Mouse (Mus musculus): ENCODE data around the gene Gm37240.
"Not testable (repeated sequence)": the region's sequence is repeated elsewhere in the genome, so short reads cannot be mapped to it uniquely, and the experiment has no call there.

The Gm37240 gene

DNA sequence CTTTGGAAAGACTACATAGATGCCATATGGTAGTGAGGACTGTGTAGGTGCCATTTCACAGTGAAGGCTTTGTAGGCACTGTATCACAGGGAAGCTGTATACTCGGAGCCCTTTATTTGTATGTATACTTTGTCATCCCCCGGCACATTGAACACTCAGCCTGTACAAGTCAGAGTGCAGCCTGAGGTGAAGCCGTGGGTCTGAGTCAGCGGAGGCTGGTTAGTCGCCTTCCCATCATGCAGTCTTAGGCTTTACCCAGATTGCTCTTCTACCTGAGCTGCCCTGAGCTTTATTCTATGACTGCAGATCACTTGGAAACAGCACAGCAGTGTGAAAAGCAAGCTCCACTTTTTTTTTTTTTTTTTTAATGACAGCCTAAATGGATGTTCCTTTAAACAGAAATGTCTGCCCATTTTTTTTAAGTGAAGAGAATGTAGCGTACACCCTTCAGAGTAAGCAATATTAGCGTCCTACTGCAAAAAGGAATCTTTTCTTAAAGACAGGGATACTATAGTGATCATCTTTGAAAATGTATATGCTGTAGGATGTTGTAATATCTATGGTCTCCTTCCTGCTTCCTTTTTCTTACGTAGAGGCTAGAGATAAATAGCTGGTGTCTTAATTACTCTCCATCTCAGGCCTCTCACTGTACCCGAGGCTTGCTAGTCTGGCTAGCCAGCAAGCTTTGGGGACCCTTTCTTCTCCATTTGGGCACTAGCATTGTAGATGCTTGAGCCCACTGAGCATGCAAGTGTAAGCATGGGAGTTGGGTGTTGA, 969.2 kb downstream of the Gm37240 start:
- no peak for DNase-seq (ENCODE audit: low spot score in 2 of 2)

DNA sequence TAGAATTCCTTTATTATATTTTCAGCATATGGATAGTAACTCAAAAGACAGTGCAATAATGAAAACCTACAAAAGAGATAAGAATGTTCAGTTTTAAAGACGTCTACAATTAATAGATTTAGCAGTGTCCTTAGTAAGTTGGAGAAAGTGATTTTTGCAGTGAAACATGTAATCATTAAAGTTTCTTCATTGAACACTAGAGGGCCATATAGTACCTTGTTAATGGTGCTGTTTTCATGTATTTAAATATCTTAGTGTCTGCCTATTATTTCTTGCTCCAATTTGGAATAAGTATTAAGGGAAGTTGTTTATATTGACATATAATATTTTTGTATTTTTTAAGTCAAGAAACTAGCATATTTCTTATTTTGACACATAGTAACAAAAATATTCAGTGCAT, 973.0 kb downstream of the Gm37240 start:
- no peak for DNase-seq (ENCODE audit: low spot score in 2 of 2)

DNA sequence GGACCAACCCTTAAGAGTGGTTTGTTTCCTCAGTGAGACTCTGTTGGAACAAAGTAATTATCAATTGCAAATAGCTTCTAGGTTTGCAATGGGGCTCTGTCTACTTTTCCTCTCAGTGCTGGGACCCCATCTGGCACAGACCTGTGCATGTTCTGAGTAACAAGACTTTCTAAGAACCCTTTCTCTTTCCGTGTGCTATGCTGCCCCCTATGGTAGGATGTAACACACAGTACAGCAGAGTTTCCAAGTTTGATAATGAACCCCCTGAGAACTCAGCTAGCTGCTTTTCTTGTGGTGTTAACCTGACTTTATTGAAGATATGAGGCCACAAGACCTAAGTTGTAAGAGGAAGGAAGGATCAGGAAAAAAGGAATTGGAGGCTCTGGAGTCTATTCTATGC, 980.8 kb downstream of the Gm37240 start:
- no peak for DNase-seq (ENCODE audit: low spot score in 2 of 2)

- DNase-seq (ENCODE audit: low spot score in 2 of 2): no peak
Measured at GRCm38 (mm10) chr3:84897952-84898351, 989.4 kb downstream of the Gm37240 start.

- no peak for DNase-seq (ENCODE audit: low spot score in 2 of 2)
Measured at GRCm38 (mm10) chr3:84890983-84891382, 996.3 kb downstream of the Gm37240 start.

DNA sequence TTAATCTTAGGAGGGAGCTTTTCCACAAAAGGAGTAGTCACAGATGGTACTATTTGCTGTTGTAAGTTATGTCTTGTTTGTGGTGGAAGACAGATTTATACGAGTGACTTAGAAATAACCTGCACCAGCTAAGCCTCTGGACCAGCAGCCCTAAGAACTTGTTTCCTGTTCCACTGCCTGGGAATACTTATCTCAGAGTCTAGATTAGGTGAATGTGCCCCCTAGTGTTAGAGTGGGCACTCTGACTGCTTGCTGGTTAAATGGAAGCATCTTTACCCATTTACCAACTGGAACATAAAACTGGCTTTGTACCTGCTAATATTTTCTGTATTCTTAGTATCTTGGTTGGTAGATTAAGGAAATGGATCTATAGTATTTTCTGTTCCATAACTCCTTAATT, 997.7 kb downstream of the Gm37240 start:
- DNase-seq (ENCODE audit: low spot score in 2 of 2): no peak

- no peak for DNase-seq (ENCODE audit: low spot score in 2 of 2)
Measured at GRCm38 (mm10) chr3:84883817-84884483, 1003.4 kb downstream of the Gm37240 start.

- DNase-seq (ENCODE audit: low spot score in 2 of 2): no peak
Measured at GRCm38 (mm10) chr3:84876211-84876610, 1011.1 kb downstream of the Gm37240 start.

GRCm38 (mm10) chr3:84875306-84875705, 1012.0 kb downstream of the Gm37240 start:
- DNase-seq (ENCODE audit: low spot score in 2 of 2): no peak

- no peak for DNase-seq (ENCODE audit: low spot score in 2 of 2)
Measured at GRCm38 (mm10) chr3:84870126-84870525, 1017.2 kb downstream of the Gm37240 start.

- DNase-seq (ENCODE audit: low spot score in 2 of 2): no peak
Measured at GRCm38 (mm10) chr3:84867991-84868390, 1019.3 kb downstream of the Gm37240 start.

DNA sequence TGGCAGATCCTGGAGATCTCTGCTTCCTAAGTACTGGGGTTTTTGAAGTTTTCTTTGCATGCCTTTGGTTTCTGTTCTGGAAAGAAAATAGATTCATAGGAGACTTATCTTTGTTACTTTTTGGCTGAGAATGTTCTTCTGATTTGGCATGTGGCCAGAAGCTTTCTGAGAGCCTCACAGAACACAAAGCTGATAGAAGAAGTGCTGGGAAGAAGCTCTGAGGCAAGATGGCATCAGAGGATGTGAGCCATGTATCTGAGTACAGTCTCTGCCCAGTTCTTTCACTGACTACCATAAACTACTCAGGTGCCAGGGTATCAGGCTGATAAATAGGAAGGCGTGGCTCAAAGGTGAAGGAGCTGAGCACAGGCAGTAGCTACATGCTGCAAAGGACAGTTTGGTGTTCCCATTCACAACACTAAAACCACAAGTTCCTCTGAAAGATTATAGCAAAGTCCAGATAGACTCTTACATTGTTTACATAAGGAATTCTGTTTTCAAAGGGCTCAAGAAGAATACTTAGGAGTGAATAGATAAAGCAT, 1019.8 kb downstream of the Gm37240 start:
- no peak for DNase-seq (ENCODE audit: low spot score in 2 of 2)

- no peak for DNase-seq (ENCODE audit: low spot score in 2 of 2)
Measured at GRCm38 (mm10) chr3:84866866-84867265, 1020.5 kb downstream of the Gm37240 start.

- no peak for DNase-seq (ENCODE audit: low spot score in 2 of 2)
Measured at GRCm38 (mm10) chr3:84865684-84866083, 1021.6 kb downstream of the Gm37240 start.

DNA sequence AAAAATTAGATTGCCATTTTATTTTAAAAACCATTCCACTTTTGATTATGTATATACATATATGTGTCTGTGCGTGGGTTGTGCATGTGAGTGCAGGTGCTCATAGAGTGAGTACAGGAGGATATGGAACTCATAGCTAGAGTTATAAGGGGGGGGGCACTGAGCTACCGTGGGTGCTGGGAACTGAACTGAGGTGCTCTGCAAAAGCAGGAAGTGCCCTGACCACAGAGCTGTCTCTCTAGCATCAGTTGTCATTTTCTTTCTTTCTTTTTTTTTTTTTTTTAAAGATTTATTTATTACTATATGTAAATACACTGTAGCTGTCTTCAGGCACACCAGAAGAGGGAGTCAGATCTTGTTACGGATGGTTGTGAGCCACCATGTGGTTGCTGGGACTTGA, 1025.5 kb downstream of the Gm37240 start:
- DNase-seq (ENCODE audit: low spot score in 2 of 2): not testable (repeated sequence)

DNA sequence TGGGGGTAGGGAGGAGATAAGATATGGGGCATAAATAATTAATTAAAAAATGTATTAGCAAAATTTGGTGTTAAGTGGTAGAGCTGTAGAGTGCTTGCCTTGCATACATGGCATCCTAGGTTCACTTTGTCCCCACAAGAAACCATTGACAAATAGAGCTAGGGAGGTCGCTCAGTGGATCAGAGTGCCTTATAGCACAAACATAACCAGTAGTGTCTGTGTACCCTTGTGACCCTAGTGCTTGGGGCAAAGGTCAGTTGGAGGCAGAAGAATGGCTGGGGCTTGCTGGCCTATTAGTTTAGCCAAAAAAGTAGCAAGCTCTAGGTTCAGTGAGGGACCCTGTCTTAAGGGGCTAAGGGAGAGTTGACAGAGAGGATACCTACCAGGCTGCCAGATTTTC, 1026.6 kb downstream of the Gm37240 start:
- DNase-seq (ENCODE audit: low spot score in 2 of 2): no peak

GRCm38 (mm10) chr3:84854440-84854839, 1032.9 kb downstream of the Gm37240 start:
- no peak for DNase-seq (ENCODE audit: low spot score in 2 of 2)

DNA sequence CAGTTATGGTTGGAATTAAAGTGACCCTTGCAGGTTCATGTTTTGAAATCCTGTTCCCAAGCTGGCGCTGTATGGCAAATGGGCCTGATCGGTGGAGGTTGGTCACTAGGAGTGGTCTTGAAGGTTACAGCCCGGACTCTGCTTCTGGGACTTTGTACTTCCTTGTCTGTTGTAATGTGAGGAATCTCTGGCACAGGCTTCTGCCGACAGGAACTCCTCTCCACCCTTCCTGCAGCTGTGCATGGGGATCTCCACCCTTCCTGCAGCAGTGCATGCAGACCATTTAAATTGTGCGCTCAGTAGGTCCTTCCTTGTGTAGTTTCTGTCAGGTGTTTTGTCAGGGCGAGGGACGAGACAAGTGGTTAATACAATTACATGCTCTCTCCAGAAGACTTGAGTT, 1034.4 kb downstream of the Gm37240 start:
- DNase-seq (ENCODE audit: low spot score in 2 of 2): no peak

- no peak for DNase-seq (ENCODE audit: low spot score in 2 of 2)
Measured at GRCm38 (mm10) chr3:84851801-84852200, 1035.5 kb downstream of the Gm37240 start.

- no peak for DNase-seq (ENCODE audit: low spot score in 2 of 2)
Measured at GRCm38 (mm10) chr3:84850418-84850817, 1036.9 kb downstream of the Gm37240 start.

GRCm38 (mm10) chr3:84848798-84849197, 1038.5 kb downstream of the Gm37240 start:
- no peak for DNase-seq (ENCODE audit: low spot score in 2 of 2)

- no peak for DNase-seq (ENCODE audit: low spot score in 2 of 2)
Measured at GRCm38 (mm10) chr3:84843594-84843993, 1043.7 kb downstream of the Gm37240 start.

GRCm38 (mm10) chr3:84842793-84843192, 1044.5 kb downstream of the Gm37240 start:
- DNase-seq (ENCODE audit: low spot score in 2 of 2): no peak
